Mouse (Mus musculus): ENCODE data around the gene Mpdu1. TPM values are rescaled to one million over a fixed set of nuclear protein-coding genes. Genes with fewer than 3 reads are reported as not detected.
A peak's percentile ranks its signal among the peaks of the same experiment; 100 is the strongest.

Gene Mpdu1
- polyA plus RNA-seq, 1 experiment from 2014 or later: 83.0 TPM

GRCm38 (mm10) chr11:69672211-69672706, 9.8 kb upstream of the Mpdu1 start, which contains the start of gene Eif4a1:
Gene Eif4a1 (minus strand): TSS chr11:69672423.
- Histone ChIP-seq H3K9ac (ENCODE audit: low read length) (peak within 1 kb of the TSS; percentile 100), H3K9me3 (replicated peaks; ENCODE audit: control insufficient read depth, low read length) (no peaks in the 10 kb centered on the region), H3K36me3 (ENCODE audit: control insufficient read depth, insufficient read depth, low read length) (peaks cover 78% of the 10 kb centered on the region), H3K27me3 (replicated peaks; ENCODE audit: control insufficient read depth, insufficient read depth, low read length) (no peaks in the 10 kb centered on the region), H3K4me3 (ENCODE audit: low read depth, low read length) (peak within 1 kb of the TSS; percentile 100), H3K4me2 (ENCODE audit: low read length) (peak within 1 kb of the TSS; percentile 94), H3K27ac (ENCODE audit: low read depth, low read length) (peak within 1 kb of the TSS; percentile 97), H3K4me1 (ENCODE audit: control insufficient read depth, insufficient read depth, low read length) (peaks cover 16% of the 10 kb centered on the region)
- WGBS: under 1% methylated on average over 36 of the region's 36 CpGs
- ATAC-seq (peak; percentile 97), DNase-seq (ENCODE audit: low spot score) (peak; percentile 100)

- H3K27ac ChIP-seq (ENCODE audit: low read depth, low read length): peak overlapping the region; percentile 97
- H3K9me3 ChIP-seq (replicated peaks; ENCODE audit: control insufficient read depth, low read length): no peaks in the 10 kb centered on the region
- peak overlapping the region; percentile 100 for H3K4me3 ChIP-seq (ENCODE audit: low read depth, low read length)
- under 1% methylated on average over 43 of the region's 43 CpGs for WGBS
- H3K4me1 ChIP-seq (ENCODE audit: control insufficient read depth, insufficient read depth, low read length): peaks cover 16% of the 10 kb centered on the region
- no peaks in the 10 kb centered on the region for H3K27me3 ChIP-seq (replicated peaks; ENCODE audit: control insufficient read depth, insufficient read depth, low read length)
- peak; percentile 10; the same call in 1 of the 2 replicates for ATAC-seq
- H3K9ac ChIP-seq (ENCODE audit: low read length): peak overlapping the region; percentile 100
- H3K36me3 ChIP-seq (ENCODE audit: control insufficient read depth, insufficient read depth, low read length): peaks cover 77% of the 10 kb centered on the region
- DNase-seq (ENCODE audit: low spot score): no peak
- H3K4me2 ChIP-seq (ENCODE audit: low read length): peak overlapping the region; percentile 94
These were observed 9.3 kb upstream of the Mpdu1 start for GRCm38 (mm10) chr11:69671726-69672124.

GRCm38 (mm10) chr11:69670786-69671725, 8.6 kb upstream of the Mpdu1 start:
- under 1% methylated on average over 58 of the region's 61 CpGs for WGBS
- Histone ChIP-seq H3K9ac (ENCODE audit: low read length) (peak overlapping the region; percentile 100), H3K27me3 (replicated peaks; ENCODE audit: control insufficient read depth, insufficient read depth, low read length) (no peaks in the 10 kb centered on the region), H3K4me1 (ENCODE audit: control insufficient read depth, insufficient read depth, low read length) (peaks cover 16% of the 10 kb centered on the region), H3K4me2 (ENCODE audit: low read length) (peak overlapping the region; percentile 94), H3K9me3 (replicated peaks; ENCODE audit: control insufficient read depth, low read length) (no peaks in the 10 kb centered on the region), H3K4me3 (ENCODE audit: low read depth, low read length) (peak overlapping the region; percentile 100), H3K27ac (ENCODE audit: low read depth, low read length) (peak overlapping the region; percentile 97), H3K36me3 (ENCODE audit: control insufficient read depth, insufficient read depth, low read length) (peaks cover 77% of the 10 kb centered on the region)
- ATAC-seq (peak; percentile 72), DNase-seq (ENCODE audit: low spot score) (peak; percentile 97)

- no peaks in the 10 kb centered on the region for H3K9me3 ChIP-seq (replicated peaks; ENCODE audit: control insufficient read depth, low read length)
- no peak overlapping the region for H3K4me3 ChIP-seq (ENCODE audit: low read depth, low read length)
- H3K27ac ChIP-seq (ENCODE audit: low read depth, low read length): no peak overlapping the region
- ATAC-seq: no peak
- no peak for DNase-seq (ENCODE audit: low spot score)
- no peak overlapping the region for H3K4me2 ChIP-seq (ENCODE audit: low read length)
- peaks cover 23% of the 10 kb centered on the region for H3K4me1 ChIP-seq (ENCODE audit: control insufficient read depth, insufficient read depth, low read length)
- WGBS: 89% methylated on average over 3 of the region's 3 CpGs
- peaks cover 73% of the 10 kb centered on the region for H3K36me3 ChIP-seq (ENCODE audit: control insufficient read depth, insufficient read depth, low read length)
- no peaks in the 10 kb centered on the region for H3K27me3 ChIP-seq (replicated peaks; ENCODE audit: control insufficient read depth, insufficient read depth, low read length)
- no peak overlapping the region for H3K9ac ChIP-seq (ENCODE audit: low read length)
These were observed 4.2 kb upstream of the Mpdu1 start for GRCm38 (mm10) chr11:69666665-69667005.

- peak; percentile 32 for DNase-seq (ENCODE audit: low spot score)
- peaks cover 73% of the 10 kb centered on the region for H3K36me3 ChIP-seq (ENCODE audit: control insufficient read depth, insufficient read depth, low read length)
- 25% methylated on average over 7 of the region's 7 CpGs for WGBS
These were observed 3.7 kb upstream of the Mpdu1 start, which contains the start of gene Cd68 for GRCm38 (mm10) chr11:69665961-69666664. Gene Cd68 (minus strand): TSS chr11:69666153.

GRCm38 (mm10) chr11:69665457-69665960, 3.1 kb upstream of the Mpdu1 start:
- Histone ChIP-seq H3K4me2 (ENCODE audit: low read length) (no peak overlapping the region), H3K36me3 (ENCODE audit: control insufficient read depth, insufficient read depth, low read length) (peaks cover 69% of the 10 kb centered on the region), H3K27ac (ENCODE audit: low read depth, low read length) (no peak overlapping the region), H3K9ac (ENCODE audit: low read length) (no peak overlapping the region), H3K4me1 (ENCODE audit: control insufficient read depth, insufficient read depth, low read length) (peaks cover 22% of the 10 kb centered on the region), H3K27me3 (replicated peaks; ENCODE audit: control insufficient read depth, insufficient read depth, low read length) (no peaks in the 10 kb centered on the region), H3K4me3 (ENCODE audit: low read depth, low read length) (no peak overlapping the region), H3K9me3 (replicated peaks; ENCODE audit: control insufficient read depth, low read length) (no peaks in the 10 kb centered on the region)
- DNase-seq (ENCODE audit: low spot score): no peak
- WGBS: 80% methylated on average over 9 of the region's 9 CpGs
- ATAC-seq: no peak

More at GRCm38 (mm10) chr11:69665961-69666664, 3.7 kb upstream of the Mpdu1 start, which contains the start of gene Cd68:
- H3K4me1 ChIP-seq (ENCODE audit: control insufficient read depth, insufficient read depth, low read length): peaks cover 25% of the 10 kb centered on the region
- no peak within 1 kb of the TSS for H3K4me2 ChIP-seq (ENCODE audit: low read length)
- H3K27me3 ChIP-seq (replicated peaks; ENCODE audit: control insufficient read depth, insufficient read depth, low read length): no peaks in the 10 kb centered on the region
- no peak within 1 kb of the TSS for H3K27ac ChIP-seq (ENCODE audit: low read depth, low read length)
- no peaks in the 10 kb centered on the region for H3K9me3 ChIP-seq (replicated peaks; ENCODE audit: control insufficient read depth, low read length)
- no peak within 1 kb of the TSS for H3K4me3 ChIP-seq (ENCODE audit: low read depth, low read length)
- no peak within 1 kb of the TSS for H3K9ac ChIP-seq (ENCODE audit: low read length)
- ATAC-seq: no peak

- Histone ChIP-seq H3K9me3 (replicated peaks; ENCODE audit: control insufficient read depth, low read length) (no peaks in the 10 kb centered on the region), H3K4me3 (ENCODE audit: low read depth, low read length) (no peak overlapping the region), H3K36me3 (ENCODE audit: control insufficient read depth, insufficient read depth, low read length) (peaks cover 62% of the 10 kb centered on the region), H3K4me2 (ENCODE audit: low read length) (no peak overlapping the region), H3K27me3 (replicated peaks; ENCODE audit: control insufficient read depth, insufficient read depth, low read length) (no peaks in the 10 kb centered on the region), H3K27ac (ENCODE audit: low read depth, low read length) (no peak overlapping the region), H3K9ac (ENCODE audit: low read length) (no peak overlapping the region), H3K4me1 (ENCODE audit: control insufficient read depth, insufficient read depth, low read length) (peaks cover 17% of the 10 kb centered on the region)
- DNase-seq (ENCODE audit: low spot score): no peak
- ATAC-seq: no peak
- 92% methylated on average over 7 of the region's 7 CpGs for WGBS
These were observed 2.4 kb upstream of the Mpdu1 start for GRCm38 (mm10) chr11:69664841-69665240.

- Histone ChIP-seq H3K9me3 (replicated peaks; ENCODE audit: control insufficient read depth, low read length) (no peaks in the 10 kb centered on the region), H3K4me3 (ENCODE audit: low read depth, low read length) (no peak overlapping the region), H3K4me2 (ENCODE audit: low read length) (no peak overlapping the region), H3K36me3 (ENCODE audit: control insufficient read depth, insufficient read depth, low read length) (peaks cover 56% of the 10 kb centered on the region), H3K9ac (ENCODE audit: low read length) (no peak overlapping the region), H3K27ac (ENCODE audit: low read depth, low read length) (no peak overlapping the region), H3K4me1 (ENCODE audit: control insufficient read depth, insufficient read depth, low read length) (peaks cover 9% of the 10 kb centered on the region; the same call in 1 of the 2 replicates), H3K27me3 (replicated peaks; ENCODE audit: control insufficient read depth, insufficient read depth, low read length) (no peaks in the 10 kb centered on the region)
- whole genome bisulfite sequencing: 85% methylated on average over 6 of the region's 6 CpGs
- ATAC-seq: no peak
- DNase-seq (ENCODE audit: low spot score): no peak
These were observed 1.4 kb upstream of the Mpdu1 start for GRCm38 (mm10) chr11:69663795-69664194.
